Mouse (Mus musculus) T-helper 2 cell (primary cell): Measurements from ENCODE around the gene Chrm1.

Source experiments
- in situ Hi-C: fragments of 300-600 bp; cut with MboI, MseI; formaldehyde crosslinking; loops from one replicate; pipeline ENCODE4 v1.15.1; 2025; ENCODE audit warnings: high pct_unique_total_duplicates

Chrm1 gene

DNA sequence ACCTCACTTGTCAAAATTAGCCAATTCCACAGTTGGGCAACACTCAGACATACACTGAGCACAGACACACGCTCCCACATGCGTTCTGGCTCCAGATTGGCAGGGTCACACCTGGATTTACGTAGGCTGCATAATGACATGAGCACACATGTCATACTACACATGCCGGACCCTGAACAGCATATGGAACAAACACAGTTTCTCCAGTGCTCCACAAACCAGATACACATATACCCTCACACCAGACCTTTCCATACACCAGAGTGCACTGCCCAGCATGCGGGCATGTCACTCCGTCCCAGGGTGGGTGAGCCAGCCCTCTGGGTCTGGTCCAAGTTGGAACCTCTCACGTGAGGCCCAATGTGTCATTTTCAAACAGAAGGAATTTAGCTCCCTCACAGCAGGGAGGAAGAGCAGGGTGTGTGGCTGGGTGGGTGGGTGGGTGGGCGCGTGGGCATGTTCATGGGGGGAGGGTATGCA lies at the start of gene Chrm1:
Chrm1 (plus strand) TSS at position 430 of the 480 bp plus-strand sequence.
- in situ Hi-C loops = no loop called here

DNA sequence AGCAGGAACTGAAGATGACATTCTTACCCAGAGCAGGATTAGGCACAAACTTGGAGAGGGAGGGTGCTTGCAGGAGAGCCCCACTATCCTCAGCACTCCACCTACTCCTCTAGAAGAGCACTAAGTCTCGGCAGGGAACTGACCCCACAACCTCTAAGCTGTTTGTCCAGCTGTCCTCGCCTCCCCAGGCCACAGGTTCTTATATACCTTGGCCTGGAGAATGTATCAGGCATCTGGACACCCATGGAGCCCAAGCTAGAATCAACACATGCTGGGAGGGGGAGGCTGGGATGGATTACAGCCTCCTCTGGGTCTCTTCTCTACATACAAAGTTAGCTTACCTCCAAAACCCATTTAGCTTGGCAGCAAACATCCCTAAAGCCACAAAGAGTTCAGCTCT lies 49.2 kb upstream of the Chrm1 start:
- in situ Hi-C loops = no loop called here

GRCm38 (mm10) chr19:8616314-8616713 lies 47.3 kb upstream of the Chrm1 start:
- in situ Hi-C loops = no loop called here

DNA sequence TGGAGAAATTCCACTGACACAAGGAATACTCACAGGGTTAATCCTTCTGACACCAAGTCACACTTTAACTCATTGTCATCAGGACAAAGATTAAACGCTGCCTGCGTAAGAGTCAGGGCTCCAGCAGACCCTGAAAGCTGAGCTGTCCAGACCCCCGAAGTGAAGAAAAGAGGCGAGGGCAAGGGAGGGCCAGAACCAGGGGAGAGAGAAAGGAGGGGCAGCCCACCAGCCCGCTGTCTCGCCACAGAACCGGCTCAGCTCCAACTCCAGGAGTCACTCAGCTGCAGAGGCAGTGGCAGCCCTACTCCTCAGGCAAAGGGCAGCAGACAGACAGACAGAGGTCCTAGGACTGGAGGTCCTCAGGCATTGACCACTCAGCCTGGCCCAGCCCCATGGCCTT lies 45.7 kb upstream of the Chrm1 start, which contains the start of gene Slc22a6:
Slc22a6 (plus strand) TSS at position 136 of the 400 bp plus-strand sequence.
- in situ Hi-C loops = no loop called here

DNA sequence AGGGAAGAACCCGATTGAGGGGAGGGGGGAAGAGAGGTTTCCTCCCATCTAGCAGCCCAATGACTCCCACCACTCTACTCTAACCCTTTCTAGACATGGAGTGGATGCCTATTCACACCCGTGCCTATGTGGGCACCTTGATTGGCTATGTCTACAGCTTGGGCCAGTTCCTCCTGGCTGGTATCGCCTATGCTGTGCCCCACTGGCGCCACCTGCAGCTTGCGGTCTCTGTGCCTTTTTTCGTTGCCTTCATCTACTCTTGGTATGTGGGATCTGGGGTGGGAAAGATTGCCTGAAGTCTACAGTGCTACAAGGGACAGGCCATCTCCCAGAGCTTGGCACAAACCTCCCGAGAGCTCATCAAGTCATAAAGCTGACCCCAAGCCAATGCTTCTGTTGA lies 42.5 kb upstream of the Chrm1 start:
- in situ Hi-C loops = no loop called here

DNA sequence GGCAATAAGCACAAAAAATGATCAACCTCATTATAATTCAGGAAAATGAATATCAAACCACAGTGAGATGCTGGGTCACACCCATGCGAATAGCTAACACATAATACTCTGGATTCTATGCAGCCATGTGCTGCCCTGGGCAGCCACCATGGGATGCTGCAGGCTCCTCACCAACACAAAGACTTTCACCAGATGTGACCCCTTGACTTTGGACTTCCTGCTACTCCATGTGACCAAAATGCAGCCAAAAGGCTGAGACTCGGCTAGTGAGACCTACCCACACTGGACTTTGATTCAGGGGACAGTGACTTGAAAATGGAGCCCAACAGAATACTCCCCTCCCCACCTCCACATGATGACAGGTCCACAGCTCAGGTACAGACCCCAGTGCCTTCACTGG lies 33.3 kb upstream of the Chrm1 start:
- in situ Hi-C loops = no loop called here

- in situ Hi-C loops = no loop called here
Measured at GRCm38 (mm10) chr19:8630826-8631225, 32.8 kb upstream of the Chrm1 start.

GRCm38 (mm10) chr19:8632029-8632428 lies 31.6 kb upstream of the Chrm1 start:
- in situ Hi-C loops = no loop called here

GRCm38 (mm10) chr19:8642086-8642485 lies 21.5 kb upstream of the Chrm1 start:
- in situ Hi-C loops = no loop called here

DNA sequence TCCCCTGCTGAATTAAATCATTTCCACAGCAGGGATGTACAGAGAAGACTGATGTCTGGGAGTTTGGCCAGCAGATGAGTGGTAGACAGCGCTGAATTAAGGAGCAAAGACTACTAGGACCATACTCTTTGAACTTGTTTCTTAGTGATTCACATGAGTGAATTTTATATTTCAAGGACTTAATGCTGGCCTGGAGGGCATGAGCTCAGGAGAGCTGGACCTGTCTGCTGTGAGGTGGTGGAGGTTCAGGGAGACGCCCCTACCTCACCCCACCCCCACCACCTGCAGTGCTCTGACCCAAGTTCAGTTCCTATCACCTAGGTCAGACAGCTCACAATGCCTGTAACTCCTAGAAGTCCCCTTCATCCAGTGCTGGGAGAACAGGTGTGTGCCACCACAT lies 17.2 kb upstream of the Chrm1 start:
- in situ Hi-C loops = no loop called here

DNA sequence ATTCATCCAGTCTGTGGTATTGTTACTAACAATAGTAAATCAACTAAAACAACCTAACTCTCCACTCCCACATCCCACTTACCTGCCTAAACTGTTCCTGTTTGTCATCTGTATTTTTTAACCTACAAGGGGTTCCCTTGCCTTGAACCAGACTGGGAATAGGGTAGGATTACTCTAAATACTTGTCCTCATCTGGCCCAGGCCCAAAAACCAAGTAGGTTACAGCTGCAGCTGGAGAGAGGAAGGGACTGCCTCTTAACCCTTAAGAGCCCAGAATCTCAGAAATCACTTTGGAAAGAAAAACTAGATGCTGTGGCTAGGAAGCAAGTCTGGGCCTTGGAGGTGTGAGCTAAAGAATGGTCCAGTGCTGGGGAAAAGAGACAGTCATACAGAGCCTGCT lies 7.8 kb upstream of the Chrm1 start:
- in situ Hi-C loops = no loop called here

DNA sequence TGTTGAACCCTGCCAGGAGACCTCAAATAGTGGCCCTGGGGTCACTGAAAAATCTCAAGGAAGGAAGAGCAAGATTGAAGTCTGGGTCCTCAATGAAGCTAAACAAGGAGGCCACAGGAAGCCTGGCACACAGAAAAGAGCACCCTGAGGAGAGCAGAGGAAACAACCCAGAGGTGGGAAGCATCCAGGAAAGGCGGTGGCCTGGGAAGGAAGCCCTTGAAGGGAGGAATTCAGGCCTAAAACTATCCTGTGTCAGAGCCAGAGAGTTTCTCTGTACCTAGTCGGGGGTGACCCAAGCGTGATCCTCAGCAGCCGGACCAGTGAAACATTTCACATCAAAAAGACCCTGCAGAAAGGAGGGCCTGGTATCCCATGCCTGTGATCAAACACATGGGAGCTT lies 7.2 kb upstream of the Chrm1 start:
- in situ Hi-C loops = no loop called here

DNA sequence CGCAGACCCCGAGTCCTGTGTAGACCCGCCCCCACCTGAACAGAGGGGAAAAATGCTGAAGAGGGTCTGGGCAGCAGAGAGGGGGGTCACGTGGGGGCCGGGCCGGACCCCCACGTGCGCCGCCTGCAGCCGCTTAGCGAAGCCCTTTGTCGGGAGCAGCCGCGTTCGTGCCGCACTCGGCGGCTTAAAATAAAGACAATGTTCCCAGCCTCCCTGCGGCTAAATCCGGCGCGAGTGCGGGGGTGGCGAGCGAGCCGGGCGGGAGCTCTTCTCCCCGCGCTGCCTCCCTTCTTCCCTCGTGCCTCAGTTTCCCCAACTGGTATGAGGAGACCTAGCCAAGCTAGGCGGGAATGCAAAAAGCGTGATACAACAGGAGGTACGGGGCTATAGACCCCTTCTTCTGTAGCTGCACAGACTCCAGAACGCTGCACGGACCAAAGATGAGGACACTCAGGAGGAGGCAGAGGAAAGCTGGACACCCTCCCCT lies 1.7 kb upstream of the Chrm1 start:
- in situ Hi-C loops = no loop called here

GRCm38 (mm10) chr19:8662337-8662736 lies 1.3 kb upstream of the Chrm1 start:
- in situ Hi-C loops = no loop called here

- in situ Hi-C loops = no loop called here
Measured at GRCm38 (mm10) chr19:8663911-8664421, 377 bp downstream of the Chrm1 start.

DNA sequence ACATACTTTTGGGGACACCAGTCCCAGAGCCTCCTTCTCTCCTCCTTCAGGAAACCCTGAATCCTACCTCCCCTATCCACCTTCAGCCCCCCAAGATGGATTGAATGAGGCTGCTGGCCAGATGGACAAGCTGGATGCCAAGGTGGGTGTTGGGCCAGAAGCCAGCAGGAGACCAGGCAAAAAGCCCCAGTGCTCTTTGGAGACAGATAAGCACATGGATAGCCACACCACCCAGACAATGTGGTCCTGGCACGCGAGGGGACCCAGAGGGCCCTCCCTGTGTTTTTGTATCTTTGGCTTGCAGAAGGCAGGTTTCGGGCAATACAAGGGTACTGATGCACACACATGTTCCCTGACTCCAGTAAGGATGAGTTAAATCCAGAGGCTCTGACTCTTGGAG lies 1.3 kb downstream of the Chrm1 start:
- in situ Hi-C loops = no loop called here

DNA sequence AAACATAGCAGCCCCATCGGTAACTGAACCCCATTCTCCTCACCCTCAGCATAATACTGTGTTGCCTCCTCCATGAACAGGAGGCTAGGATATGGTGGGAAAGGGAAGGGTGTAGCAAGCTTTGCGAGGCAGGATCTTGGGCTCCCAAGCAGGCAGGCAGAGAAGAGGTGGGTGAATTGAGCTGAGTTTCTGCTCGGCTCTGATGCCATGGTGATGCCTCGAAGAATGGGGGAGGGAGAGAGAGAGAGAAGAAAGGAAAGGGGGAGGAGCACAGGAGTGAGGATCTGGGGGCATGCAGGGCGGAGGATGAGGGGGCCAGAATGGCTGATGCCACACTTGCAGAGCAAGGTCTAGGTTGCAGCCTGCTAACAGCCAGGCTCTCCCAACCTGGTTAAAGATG lies 2.2 kb downstream of the Chrm1 start:
- in situ Hi-C loops = no loop called here

DNA sequence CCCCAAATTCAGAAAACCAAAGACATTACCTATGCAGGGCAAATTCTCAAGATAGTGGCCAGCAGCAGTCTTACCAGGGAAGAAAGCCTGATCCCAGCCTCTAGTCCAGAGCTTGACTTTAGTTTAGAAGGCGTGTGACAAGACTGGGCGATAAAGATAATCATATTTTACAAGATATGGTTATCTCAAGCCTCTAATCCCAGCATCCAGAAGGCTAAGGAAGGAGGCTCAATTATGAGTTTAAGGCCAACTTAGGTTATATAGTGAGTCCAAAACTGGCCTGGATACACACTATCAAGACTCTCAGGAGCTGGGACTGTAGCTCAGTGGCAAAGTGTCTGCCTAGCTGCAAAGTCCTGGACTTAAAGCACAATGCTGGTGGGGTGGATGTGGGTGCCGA lies 9.3 kb downstream of the Chrm1 start:
- in situ Hi-C loops = no loop called here

DNA sequence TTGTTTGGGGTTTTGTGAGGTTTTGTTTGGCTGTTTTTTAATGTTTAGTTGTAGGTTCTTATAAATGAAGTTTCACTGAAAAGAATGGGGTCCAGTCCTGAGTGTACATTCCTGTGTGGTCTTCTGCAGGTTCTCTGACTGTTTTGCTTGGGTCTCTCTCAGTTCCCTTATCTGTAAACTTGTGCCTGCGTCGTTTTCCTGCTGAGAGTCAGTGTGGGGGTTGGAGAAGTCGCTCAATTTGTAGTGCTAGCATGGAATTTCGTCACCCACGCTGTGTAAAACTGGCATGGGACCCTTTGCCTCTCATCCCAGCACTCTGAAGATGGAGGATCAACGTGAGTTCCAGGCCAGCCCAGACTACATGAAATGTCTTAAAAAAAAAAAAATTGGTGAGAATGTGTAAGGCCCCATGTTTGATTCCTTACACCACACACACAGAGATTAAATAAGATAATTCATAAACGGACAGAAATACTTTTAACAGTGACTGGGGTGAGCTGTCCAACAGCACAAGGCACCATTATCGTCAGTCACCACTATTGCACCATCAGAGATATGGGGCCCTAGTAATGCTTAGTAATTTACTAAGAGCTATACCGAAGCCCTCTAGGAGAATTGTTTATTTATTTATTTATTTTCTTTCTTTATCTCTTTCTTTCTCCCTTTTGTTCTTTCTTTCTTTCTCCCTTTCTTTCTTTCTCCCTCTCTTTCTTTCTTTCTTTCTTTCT lies 9.9 kb downstream of the Chrm1 start:
- in situ Hi-C loops = no loop called here

GRCm38 (mm10) chr19:8679031-8679779 lies 15.6 kb downstream of the Chrm1 start:
- in situ Hi-C loops = loop anchor here (5.0 kb wide), 1 partner anchor 102 kb away; no protein-coding TSS in a partner anchor

- in situ Hi-C loops = no loop called here
Measured at GRCm38 (mm10) chr19:8681633-8682362, 18.2 kb downstream of the Chrm1 start.

DNA sequence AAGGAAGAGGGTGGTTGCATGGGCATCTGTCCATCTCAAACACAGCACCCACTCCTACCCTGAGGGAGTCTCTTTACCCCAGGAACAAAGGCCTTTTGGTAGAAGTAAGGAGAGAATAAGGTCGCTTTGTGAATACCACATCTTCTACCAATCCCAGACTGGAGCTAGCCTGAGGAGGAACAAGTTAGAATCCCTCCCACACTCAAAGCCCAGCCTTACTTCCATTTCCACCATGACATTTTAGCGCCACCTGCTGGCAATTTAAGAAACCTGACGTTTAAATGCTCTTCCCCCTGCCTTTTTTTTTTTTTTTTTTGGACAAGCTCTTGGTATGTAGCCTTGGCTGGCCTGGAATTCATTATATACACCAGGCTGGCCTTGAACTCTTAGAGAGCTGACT lies 19.4 kb downstream of the Chrm1 start:
- in situ Hi-C loops = no loop called here
